Mouse (Mus musculus) midbrain, embryonic 13.5 days (tissue): ENCODE data around the gene Bace1. TPM values are rescaled to one million over a fixed set of nuclear protein-coding genes. Genes with fewer than 3 reads are reported as not detected.

Source experiments
- ATAC-seq: fragments of 200-750 bp; cut with Nextera tagmentation; 2 replicates; pipeline ENCODE4 v1.8.0; 2017; ENCODE audit warnings: mild to moderate bottlenecking, moderate TSS enrichment, moderate library complexity
- H3K27ac ChIP-seq: fragments of 300-500 bp; sonication (generic); 2 replicates; pipeline ENCODE4 v1.5.1; 2015; ENCODE audit warnings: inconsistent platforms, mild to moderate bottlenecking, moderate library complexity
- H3K27me3 ChIP-seq: fragments of 300-500 bp; sonication (generic); 2 replicates; pipeline ENCODE4 v1.6.1; 2015; ENCODE audit warnings: mild to moderate bottlenecking, inconsistent platforms
- H3K36me3 ChIP-seq: fragments of 300-500 bp; sonication (generic); 2 replicates; pipeline ENCODE4 v1.6.1; 2015; ENCODE audit warnings: mild to moderate bottlenecking, inconsistent platforms
- H3K4me1 ChIP-seq: fragments of 300-500 bp; sonication (generic); replicated peaks from 2 replicates; pipeline ENCODE4 v1.6.1; 2015; ENCODE audit warnings: inconsistent platforms
- H3K4me2 ChIP-seq: fragments of 300-500 bp; sonication (generic); replicated peaks from 2 replicates; pipeline ENCODE4 v1.6.1; 2015; ENCODE audit warnings: moderate library complexity, mild to moderate bottlenecking, inconsistent platforms
- H3K4me3 ChIP-seq: fragments of 300-500 bp; sonication (generic); replicated peaks from 2 replicates; pipeline ENCODE4 v1.5.1; 2015; ENCODE audit warnings: mild to moderate bottlenecking, inconsistent platforms
- H3K9ac ChIP-seq: fragments of 300-500 bp; sonication (generic); replicated peaks from 2 replicates; pipeline ENCODE4 v1.6.1; 2015; ENCODE audit warnings: mild to moderate bottlenecking, inconsistent platforms
- H3K9me3 ChIP-seq: fragments of 300-500 bp; sonication (generic); 2 replicates; pipeline ENCODE4 v1.6.1; 2016; ENCODE audit warnings: mild to moderate bottlenecking, inconsistent platforms
- WGBS: fragments of 180-500 bp; shearing (Covaris S2); methylation state at CpG from one replicate; pipeline ENCODE4 v1.1.7; 2015; 5-methylcytosine and 5-hydroxymethylcytosine counted together
- polyA plus RNA-seq: library from polyadenylated mRNA; unstranded; fragments of >200 nt; fragmentation: Nextera tagmentation; extraction: Ambion mirVana; gene quantifications from 2 replicates; pipeline ENCODE4 v1.2.1, GENCODE M21; 2015

Gene Bace1
- polyA plus RNA-seq, 1 experiment from 2014 or later, result 50.6 TPM

GRCm38 (mm10) chr9:45851330-45851729 lies 12.9 kb downstream of the Bace1 start:
- no peak overlapping the region for H3K4me2 ChIP-seq
- 0 out of 2 replicates have a peak, but pooled peaks cover 14% of the 10 kb centered on the region for H3K4me1 ChIP-seq
- H3K36me3 ChIP-seq, result peaks cover 42% of the 10 kb centered on the region
- no peak for ATAC-seq
- H3K9me3 ChIP-seq, result no peaks in the 10 kb centered on the region
- 71% methylated on average over 5 of the region's 5 CpGs for WGBS
- no peak overlapping the region for H3K4me3 ChIP-seq
- H3K27ac ChIP-seq, result no peak overlapping the region
- H3K9ac ChIP-seq, result no peak overlapping the region
- no peaks in the 10 kb centered on the region for H3K27me3 ChIP-seq

GRCm38 (mm10) chr9:45851776-45852175 lies 13.4 kb downstream of the Bace1 start:
- Histone ChIP-seq H3K4me1 (0 out of 2 replicates have a peak, but pooled peaks cover 14% of the 10 kb centered on the region), H3K4me2 (no peak overlapping the region), H3K27ac (no peak overlapping the region), H3K4me3 (no peak overlapping the region), H3K9ac (no peak overlapping the region), H3K9me3 (no peaks in the 10 kb centered on the region), H3K36me3 (peaks cover 46% of the 10 kb centered on the region), H3K27me3 (no peaks in the 10 kb centered on the region)
- 97% methylated on average over 2 of the region's 2 CpGs for WGBS
- no peak for ATAC-seq

GRCm38 (mm10) chr9:45853695-45854094 lies 15.3 kb downstream of the Bace1 start:
- H3K4me1 ChIP-seq, result 0 out of 2 replicates have a peak, but pooled peaks cover 14% of the 10 kb centered on the region
- H3K9me3 ChIP-seq, result no peaks in the 10 kb centered on the region
- no peaks in the 10 kb centered on the region for H3K27me3 ChIP-seq
- 96% methylated on average over 2 of the region's 2 CpGs for whole genome bisulfite sequencing
- H3K4me3 ChIP-seq, result no peak overlapping the region
- no peak overlapping the region for H3K27ac ChIP-seq
- H3K4me2 ChIP-seq, result no peak overlapping the region
- no peak for ATAC-seq
- peaks cover 63% of the 10 kb centered on the region for H3K36me3 ChIP-seq
- H3K9ac ChIP-seq, result no peak overlapping the region

GRCm38 (mm10) chr9:45854136-45854535 lies 15.8 kb downstream of the Bace1 start:
- ATAC-seq, result no peak
- Histone ChIP-seq H3K4me2 (no peak overlapping the region), H3K9ac (no peak overlapping the region), H3K36me3 (peaks cover 67% of the 10 kb centered on the region), H3K9me3 (no peaks in the 10 kb centered on the region), H3K4me3 (no peak overlapping the region), H3K27ac (no peak overlapping the region), H3K27me3 (no peaks in the 10 kb centered on the region), H3K4me1 (0 out of 2 replicates have a peak, but pooled peaks cover 14% of the 10 kb centered on the region)
- WGBS, result 83% methylated on average over 1 of the region's 1 CpGs

- no peak overlapping the region for H3K4me3 ChIP-seq
- no peak overlapping the region for H3K4me2 ChIP-seq
- no peaks in the 10 kb centered on the region for H3K4me1 ChIP-seq
- H3K27me3 ChIP-seq, result no peaks in the 10 kb centered on the region
- WGBS, result 94% methylated on average over 10 of the region's 10 CpGs
- no peak overlapping the region for H3K27ac ChIP-seq
- peaks cover 95% of the 10 kb centered on the region for H3K36me3 ChIP-seq
- H3K9ac ChIP-seq, result no peak overlapping the region
- no peak for ATAC-seq
- H3K9me3 ChIP-seq, result no peaks in the 10 kb centered on the region
Observed at GRCm38 (mm10) chr9:45859364-45859763, 21.0 kb downstream of the Bace1 start.

GRCm38 (mm10) chr9:45861813-45862212 lies 23.4 kb downstream of the Bace1 start:
- H3K4me1 ChIP-seq, result no peaks in the 10 kb centered on the region
- no peaks in the 10 kb centered on the region for H3K27me3 ChIP-seq
- WGBS, result 96% methylated on average over 7 of the region's 7 CpGs
- peaks cover 95% of the 10 kb centered on the region for H3K36me3 ChIP-seq
- H3K4me3 ChIP-seq, result no peak overlapping the region
- no peak overlapping the region for H3K9ac ChIP-seq
- ATAC-seq, result no peak
- no peaks in the 10 kb centered on the region for H3K9me3 ChIP-seq
- no peak overlapping the region for H3K27ac ChIP-seq
- no peak overlapping the region for H3K4me2 ChIP-seq

- H3K4me2 ChIP-seq, result no peak overlapping the region
- no peaks in the 10 kb centered on the region for H3K27me3 ChIP-seq
- 96% methylated on average over 3 of the region's 3 CpGs for WGBS
- no peaks in the 10 kb centered on the region for H3K4me1 ChIP-seq
- no peaks in the 10 kb centered on the region for H3K9me3 ChIP-seq
- H3K9ac ChIP-seq, result no peak overlapping the region
- no peak overlapping the region for H3K4me3 ChIP-seq
- no peak overlapping the region for H3K27ac ChIP-seq
- ATAC-seq, result no peak
- peaks cover 94% of the 10 kb centered on the region for H3K36me3 ChIP-seq
Observed at GRCm38 (mm10) chr9:45869181-45869580, 30.8 kb downstream of the Bace1 start.

- Histone ChIP-seq H3K4me1 (no peaks in the 10 kb centered on the region), H3K36me3 (peaks cover 93% of the 10 kb centered on the region), H3K27me3 (no peaks in the 10 kb centered on the region), H3K4me2 (no peak overlapping the region), H3K27ac (no peak overlapping the region), H3K4me3 (no peak overlapping the region), H3K9ac (no peak overlapping the region), H3K9me3 (no peaks in the 10 kb centered on the region)
- ATAC-seq, result no peak
- 94% methylated on average over 3 of the region's 3 CpGs for WGBS
Observed at GRCm38 (mm10) chr9:45870265-45870664, 31.9 kb downstream of the Bace1 start.

- no peak for ATAC-seq
- H3K27ac ChIP-seq, result no peak overlapping the region
- WGBS, result 87% methylated on average over 2 of the region's 2 CpGs
- no peak overlapping the region for H3K9ac ChIP-seq
- no peak overlapping the region for H3K4me2 ChIP-seq
- H3K27me3 ChIP-seq, result no peaks in the 10 kb centered on the region
- H3K36me3 ChIP-seq, result peaks cover 70% of the 10 kb centered on the region
- no peaks in the 10 kb centered on the region for H3K9me3 ChIP-seq
- H3K4me1 ChIP-seq, result no peaks in the 10 kb centered on the region
- no peak overlapping the region for H3K4me3 ChIP-seq
Observed at GRCm38 (mm10) chr9:45877928-45878327, 39.5 kb downstream of the Bace1 start.

GRCm38 (mm10) chr9:45893681-45894080 lies 55.3 kb downstream of the Bace1 start:
- Histone ChIP-seq H3K4me1 (no peaks in the 10 kb centered on the region), H3K9me3 (no peaks in the 10 kb centered on the region), H3K9ac (no peak overlapping the region), H3K27me3 (no peaks in the 10 kb centered on the region), H3K4me2 (no peak overlapping the region), H3K4me3 (no peak overlapping the region), H3K27ac (no peak overlapping the region), H3K36me3 (peaks cover 92% of the 10 kb centered on the region)
- ATAC-seq, result no peak

GRCm38 (mm10) chr9:45905196-45905595 lies 66.8 kb downstream of the Bace1 start:
- 61% methylated on average over 4 of the region's 4 CpGs for WGBS
- H3K9me3 ChIP-seq, result no peaks in the 10 kb centered on the region
- H3K27me3 ChIP-seq, result no peaks in the 10 kb centered on the region
- peak overlapping the region; percentile 86 for H3K4me3 ChIP-seq
- no peak for ATAC-seq
- peaks cover 45% of the 10 kb centered on the region for H3K36me3 ChIP-seq
- peak overlapping the region; percentile 95 for H3K9ac ChIP-seq
- H3K4me2 ChIP-seq, result peak overlapping the region; percentile 69
- H3K4me1 ChIP-seq, result peaks cover 33% of the 10 kb centered on the region
- peak overlapping the region; percentile 97; the same call in 1 of the 2 replicates for H3K27ac ChIP-seq

GRCm38 (mm10) chr9:45905811-45906237 lies 67.4 kb downstream of the Bace1 start:
- peak; percentile 76 for ATAC-seq
- H3K4me3 ChIP-seq, result peak overlapping the region; percentile 86
- under 1% methylated on average over 20 of the region's 27 CpGs for WGBS

More at GRCm38 (mm10) chr9:45905811-45906237, 67.4 kb downstream of the Bace1 start:
- peak overlapping the region; percentile 97 for H3K27ac ChIP-seq
- H3K4me1 ChIP-seq, result peaks cover 33% of the 10 kb centered on the region
- no peaks in the 10 kb centered on the region for H3K9me3 ChIP-seq
- H3K4me2 ChIP-seq, result peak overlapping the region; percentile 69
- H3K27me3 ChIP-seq, result no peaks in the 10 kb centered on the region
- H3K9ac ChIP-seq, result peak overlapping the region; percentile 95
- peaks cover 46% of the 10 kb centered on the region for H3K36me3 ChIP-seq
